Mouse (Mus musculus): Measurements from ENCODE around the gene Cox17.

DNA sequence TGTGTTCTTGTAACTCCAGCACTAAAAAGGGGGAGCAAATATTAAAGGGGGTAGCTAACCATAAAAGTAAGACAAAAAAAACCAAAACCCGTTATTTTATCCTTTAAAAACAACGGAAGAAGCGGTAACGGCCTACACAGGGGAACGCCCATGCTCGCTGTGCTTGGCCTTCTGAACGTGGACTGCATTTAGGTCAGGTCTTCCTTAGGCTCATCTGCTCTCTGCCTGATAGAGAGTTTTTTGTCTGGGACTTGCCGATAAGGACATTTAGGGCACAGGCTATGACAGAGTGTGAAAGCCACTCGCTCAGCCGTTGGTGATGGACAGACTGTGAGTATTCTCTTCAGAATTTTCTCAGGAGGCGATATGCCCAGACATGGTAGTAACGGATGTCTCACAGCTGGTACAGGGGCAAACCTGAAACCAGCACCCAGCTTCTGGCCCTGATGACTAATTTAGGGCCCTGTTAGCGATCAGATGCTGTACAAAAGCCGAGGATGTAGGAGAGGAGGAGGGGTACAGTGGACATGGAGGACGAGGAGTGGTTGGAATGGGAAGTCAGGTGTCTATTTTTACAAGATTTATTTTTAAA lies 25.0 kb downstream of the Cox17 start:
- no peak for TF ChIP-seq CTCF (IDR thresholded peaks at IDR 0.05; ENCODE audit: extremely low read depth, insufficient read length, insufficient replicate concordance, low read depth, low read length)
- TF ChIP-seq POLR2A (IDR thresholded peaks at IDR 0.05; ENCODE audit: low read depth, low read length): no peak

Data from small intestine, adult 2 months (tissue).